Mouse (Mus musculus) layer of hippocampus, postnatal 14 days (tissue): ENCODE results near the gene Olfr1192-ps1. TPM values are rescaled to one million over a fixed set of nuclear protein-coding genes. Genes with fewer than 3 reads are reported as not detected.
"Not testable (repeated sequence)": the region's sequence is repeated elsewhere in the genome, so short reads cannot be mapped to it uniquely, and the experiment has no call there.

ENCODE experiments used
- DNase-seq, 2 experiments: peaks; one replicate each; pipeline ENCODE4 v3.0.0; 2021 to 2022; ENCODE audit warnings: low spot score in 2 of 2, mixed read lengths in 1 of 2
- long read RNA-seq, 2 experiments: library from polyadenylated mRNA; stranded (forward); transcript quantifications; one replicate each; pipeline ENCODE4 v2.0.0; 2021
- total RNA-seq, 2 experiments: library from RNA; stranded (reverse); gene quantifications; 2 replicates each; pipeline ENCODE4 v1.2.3; 2021

Olfr1192-ps1 gene
- not detected for total RNA-seq
- long read RNA-seq, experiment 1: 0 reads
- long read RNA-seq, experiment 2: 0 reads

DNA sequence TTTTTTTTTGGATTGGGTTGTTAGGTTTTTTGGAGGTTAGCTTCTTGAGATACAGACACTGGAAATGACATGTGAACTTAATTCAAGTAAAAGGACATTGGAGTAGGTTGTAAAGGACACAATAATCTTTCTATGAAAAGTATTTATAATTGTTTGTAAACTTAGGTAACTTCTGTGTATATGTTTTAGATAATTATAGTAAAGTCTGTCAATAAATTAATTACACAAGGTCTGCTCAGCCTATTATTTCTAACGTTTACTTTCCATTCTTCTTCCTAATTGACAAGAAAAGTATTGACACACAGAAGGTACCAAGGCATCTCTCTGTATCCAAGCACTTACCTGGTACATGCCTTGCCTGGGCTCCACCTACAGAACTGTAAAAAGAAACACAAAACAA, at the start of gene Olfr1192-ps1:
Olfr1192-ps1 (plus strand) TSS at position 301 of the 400 bp plus-strand sequence.
- no peak for DNase-seq

DNA sequence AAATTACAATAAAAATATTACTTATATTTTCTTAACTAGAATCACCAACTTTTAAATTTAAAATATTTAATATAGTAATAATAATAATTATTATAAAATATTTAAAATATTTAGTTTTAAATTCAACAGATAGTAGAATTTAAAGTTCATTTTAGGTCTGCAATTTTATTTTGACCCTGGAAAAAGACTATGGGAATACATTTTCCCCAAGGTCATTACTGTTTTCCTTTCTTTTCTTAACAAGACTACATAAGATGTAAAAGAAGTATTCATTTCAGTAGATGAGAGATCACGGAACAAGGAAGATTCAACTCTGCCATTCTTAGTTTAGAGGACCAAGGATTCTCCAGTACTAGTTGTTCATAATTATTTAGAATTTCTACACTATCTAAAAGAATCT, 8.1 kb upstream of the Olfr1192-ps1 start, which contains the start of gene Olfr1191-ps1:
Olfr1191-ps1 (plus strand) TSS at position 301 of the 400 bp plus-strand sequence.
- not testable (repeated sequence) for DNase-seq

DNA sequence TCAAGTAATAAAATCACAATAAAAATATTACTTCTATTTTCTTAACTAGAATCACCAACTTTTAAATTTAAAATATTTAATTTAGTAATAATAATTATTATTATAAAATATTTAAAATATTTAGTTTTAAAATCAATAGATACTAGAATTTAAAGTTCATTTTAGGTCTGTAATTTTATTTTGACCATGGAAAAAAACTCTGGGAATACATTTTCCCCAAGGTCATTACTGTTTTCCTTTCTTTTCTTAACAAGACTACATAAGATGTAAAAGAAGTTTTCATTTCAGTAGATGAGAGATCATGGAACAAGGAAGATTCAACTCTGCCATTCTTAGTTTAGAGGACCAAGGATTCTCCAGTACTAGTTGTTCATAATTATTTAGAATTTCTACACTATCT, 27.0 kb downstream of the Olfr1192-ps1 start, which contains the start of gene Olfr1193:
Olfr1193 (plus strand) TSS at position 301 of the 400 bp plus-strand sequence.
- not testable (repeated sequence) for DNase-seq

DNA sequence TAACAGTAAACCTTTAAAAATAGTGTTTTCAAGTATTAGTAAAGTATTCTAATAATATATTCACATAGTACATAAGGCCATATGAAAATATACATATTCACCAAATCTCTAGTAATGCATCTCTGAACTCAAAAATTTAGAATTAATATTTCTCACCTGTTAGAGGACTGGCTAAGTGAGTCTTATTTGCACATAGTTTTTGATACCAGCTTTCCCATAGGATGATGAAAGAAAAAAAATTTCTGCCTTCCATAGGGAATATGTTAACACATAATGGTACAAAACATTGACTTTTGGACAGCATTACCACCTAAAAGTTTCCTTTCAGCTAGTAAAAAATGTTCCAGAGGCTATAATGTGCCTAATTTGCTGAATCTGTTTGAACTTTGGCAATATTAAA, 40.8 kb downstream of the Olfr1192-ps1 start, which contains the start of gene Olfr1195:
Olfr1195 (minus strand) TSS at position 101 of the 400 bp plus-strand sequence.
- no peak for DNase-seq

DNA sequence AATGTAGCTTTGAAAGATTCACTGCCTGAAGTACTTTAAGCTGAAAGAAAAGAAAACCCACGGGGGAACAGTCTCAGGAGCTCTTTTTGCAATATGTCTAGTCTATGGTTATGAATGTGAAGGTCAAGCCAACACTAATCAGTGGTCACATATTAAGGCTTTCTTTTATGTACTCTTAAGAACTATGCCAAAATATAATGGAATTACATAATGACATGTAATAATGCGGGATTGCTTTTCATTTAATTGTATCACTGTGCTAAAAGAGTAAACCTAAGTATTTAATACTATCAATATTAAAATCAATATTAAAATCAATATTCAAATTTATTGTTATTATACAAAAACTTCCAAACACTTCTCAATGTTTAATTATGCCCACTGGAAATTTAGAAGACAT, 56.2 kb downstream of the Olfr1192-ps1 start, which contains the start of gene Olfr1196:
Olfr1196 (minus strand) TSS at position 101 of the 400 bp plus-strand sequence.
- DNase-seq: no peak

Other genes starting within 250 kb of the Olfr1192-ps1 start
- gene Olfr1179, start 242.1 kb upstream of the Olfr1192-ps1 start, total RNA-seq: not detected
- not detected for gene Olfr1180, start 229.4 kb upstream of the Olfr1192-ps1 start, total RNA-seq
- not detected for gene Olfr1181, start 222.3 kb upstream of the Olfr1192-ps1 start, total RNA-seq
- gene Gm13757, start 199.4 kb upstream of the Olfr1192-ps1 start, total RNA-seq: not detected
- gene Olfr1183, start 193.6 kb upstream of the Olfr1192-ps1 start, total RNA-seq: not detected
- gene Olfr1184, start 164.9 kb upstream of the Olfr1192-ps1 start, total RNA-seq: not detected
- not detected for gene Olfr1185-ps1, start 155.2 kb upstream of the Olfr1192-ps1 start, total RNA-seq
- gene Olfr1186, start 130.0 kb upstream of the Olfr1192-ps1 start, total RNA-seq: not detected
- gene Olfr1188, start 91.6 kb upstream of the Olfr1192-ps1 start, total RNA-seq: not detected
- not detected for gene Olfr1189, start 62.1 kb upstream of the Olfr1192-ps1 start, total RNA-seq
- under 1 TPM in 1 of 2 experiments, not detected in 1; 0.07 TPM for gene Olfr1191-ps1, start 8.0 kb upstream of the Olfr1192-ps1 start, total RNA-seq
- not detected for gene Olfr1193, start 27.1 kb downstream of the Olfr1192-ps1 start, total RNA-seq
- not detected for gene Olfr1195, start 40.7 kb downstream of the Olfr1192-ps1 start, total RNA-seq
- not detected for gene Olfr1196, start 56.1 kb downstream of the Olfr1192-ps1 start, total RNA-seq
- gene Olfr1197, start 83.9 kb downstream of the Olfr1192-ps1 start, total RNA-seq: not detected
- gene Olfr1198, start 102.9 kb downstream of the Olfr1192-ps1 start, total RNA-seq: not detected
- not detected for gene Olfr1199, start 112.0 kb downstream of the Olfr1192-ps1 start, total RNA-seq
- not detected for gene Olfr1200, start 122.0 kb downstream of the Olfr1192-ps1 start, total RNA-seq
- gene Olfr1201, start 144.5 kb downstream of the Olfr1192-ps1 start, total RNA-seq: not detected
- not detected for gene Olfr1202, start 166.0 kb downstream of the Olfr1192-ps1 start, total RNA-seq
- gene Olfr1205, start 181.2 kb downstream of the Olfr1192-ps1 start, total RNA-seq: not detected
- not detected for gene Olfr1204, start 200.8 kb downstream of the Olfr1192-ps1 start, total RNA-seq
- gene Olfr1206, start 214.7 kb downstream of the Olfr1192-ps1 start, total RNA-seq: not detected